Mouse (Mus musculus): ENCODE results near the gene Alpl. TPM values are rescaled to one million over a fixed set of nuclear protein-coding genes. Genes with fewer than 3 reads are reported as not detected.

The Alpl gene
- total RNA-seq, 2 experiments from 2014 or later: 4.4 to 55.1 TPM

Other genes starting within 250 kb of the Alpl start
- gene Ldlrad2, start 221.8 kb downstream of the Alpl start, total RNA-seq (2021): not detected
- 100 to 1,000 TPM; 100 to 116 TPM for gene Usp48, start 202.6 kb downstream of the Alpl start, total RNA-seq (2021)
- 100 to 1,000 TPM; 102 to 123 TPM for gene Rap1gap, start 131.7 kb downstream of the Alpl start, total RNA-seq (2021)
- gene Ece1, start 65.9 kb upstream of the Alpl start, total RNA-seq (2021): 100 to 1,000 TPM; 256 to 280 TPM
- gene Eif4g3, start 196.6 kb upstream of the Alpl start, total RNA-seq (2021): 100 to 1,000 TPM in 1 of 2 experiments, 10 to 100 TPM in 1; 81.8 to 111 TPM